Mouse (Mus musculus): ENCODE data around the gene Pip5k1b. TPM values are rescaled to one million over a fixed set of nuclear protein-coding genes. Genes with fewer than 3 reads are reported as not detected.

Pip5k1b gene
- polyA plus RNA-seq, 1 experiment from 2014 or later = 1.2 TPM

DNA sequence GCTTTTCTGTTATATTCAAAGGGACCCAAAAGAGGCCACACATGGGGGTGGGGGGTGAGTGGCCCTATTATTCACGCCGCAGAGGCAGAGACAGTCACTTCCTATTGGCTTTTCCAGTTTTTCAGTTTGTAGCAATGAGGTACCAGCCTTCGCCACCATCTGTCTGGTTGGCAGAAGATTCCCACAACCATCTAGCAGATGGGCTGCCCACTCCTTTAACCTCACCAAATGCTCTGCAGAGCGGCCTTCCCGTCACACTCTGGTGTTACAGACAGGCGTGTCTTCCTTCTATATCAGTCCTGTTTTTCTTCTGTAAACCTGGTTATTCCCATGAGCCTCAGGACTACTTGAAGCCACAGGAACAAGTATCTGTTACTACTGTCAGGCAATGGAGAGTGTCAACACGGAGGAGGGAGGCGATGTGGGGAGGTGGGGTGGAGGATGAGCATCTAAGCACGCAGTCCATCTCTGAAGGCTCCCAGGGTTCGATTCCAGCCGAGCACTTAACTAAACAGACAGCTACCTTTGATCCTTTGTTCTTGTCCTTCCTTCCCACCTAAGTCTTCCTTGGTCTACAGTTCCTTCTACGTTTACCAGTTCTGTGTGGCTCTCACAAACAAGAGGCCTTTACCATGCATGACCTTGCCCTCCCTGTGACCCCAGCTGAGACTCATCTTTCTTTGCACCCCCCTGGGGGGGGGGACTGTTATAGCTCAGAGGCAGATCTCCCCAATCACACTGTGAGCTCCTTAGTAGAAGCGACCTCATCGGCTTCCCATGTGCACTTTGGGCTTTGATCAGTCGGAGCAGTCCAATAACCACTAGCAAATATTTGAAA, 32.0 kb downstream of the Pip5k1b start:
- Histone ChIP-seq H3K27ac (replicated peaks) (no peak overlapping the region), H3K9me3 (no peaks in the 10 kb centered on the region), H3K4me1 (no peaks in the 10 kb centered on the region; the same call in 1 of the 2 replicates), H3K4me3 (no peak overlapping the region), H3K36me3 (replicated peaks) (no peaks in the 10 kb centered on the region), H3K27me3 (replicated peaks; ENCODE audit: low read depth, poor library complexity, severe bottlenecking) (no peaks in the 10 kb centered on the region)
- DNase-seq (ENCODE audit: low spot score) = no peak
- WGBS = 79% methylated on average over 15 of the region's 15 CpGs

DNA sequence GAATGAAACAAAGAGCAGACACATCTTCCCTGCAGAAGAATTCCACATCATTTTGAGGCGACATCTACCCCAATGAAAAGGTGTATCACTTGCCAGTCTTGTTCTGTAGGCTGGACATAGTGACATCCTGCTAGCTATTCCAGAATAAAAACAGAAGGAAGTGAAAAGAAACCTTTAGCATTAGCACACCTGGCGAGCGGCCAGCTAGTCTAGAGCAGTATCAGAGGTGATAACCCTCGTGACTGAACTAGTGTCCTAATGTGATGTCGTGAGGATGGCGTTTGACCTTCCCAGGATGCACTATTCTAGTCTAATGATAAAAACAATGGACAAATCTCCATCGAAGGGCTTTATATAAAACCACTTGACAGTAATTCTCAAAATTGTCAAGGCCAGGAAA, 33.7 kb downstream of the Pip5k1b start:
- DNase-seq (ENCODE audit: low spot score) = no peak
- Histone ChIP-seq H3K4me3 (no peak overlapping the region), H3K36me3 (replicated peaks) (no peaks in the 10 kb centered on the region), H3K27ac (replicated peaks) (no peak overlapping the region), H3K27me3 (replicated peaks; ENCODE audit: low read depth, poor library complexity, severe bottlenecking) (no peaks in the 10 kb centered on the region), H3K9me3 (no peaks in the 10 kb centered on the region), H3K4me1 (no peaks in the 10 kb centered on the region; the same call in 1 of the 2 replicates)
- 90% methylated on average over 7 of the region's 7 CpGs for WGBS

DNA sequence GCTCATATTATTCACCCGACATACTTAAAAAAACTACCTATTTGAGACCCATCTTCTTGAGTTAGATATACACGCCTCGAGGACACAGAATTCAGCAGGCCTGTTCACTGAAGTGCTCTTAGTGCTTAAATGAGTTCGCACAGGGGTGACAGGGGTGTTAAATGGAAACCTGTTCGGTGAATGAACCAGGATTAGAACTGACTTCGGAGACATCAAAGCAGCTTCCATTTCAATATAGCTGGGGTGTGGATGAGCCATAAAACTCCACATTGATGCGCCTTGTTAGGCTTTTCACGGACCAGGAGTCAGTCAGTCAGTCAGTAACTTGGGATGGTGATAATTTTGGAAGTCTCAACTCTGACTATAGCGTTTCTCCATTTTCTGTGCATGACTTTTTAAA, 34.5 kb downstream of the Pip5k1b start:
- WGBS = 91% methylated on average over 9 of the region's 9 CpGs
- Histone ChIP-seq H3K4me3 (no peak overlapping the region), H3K27me3 (replicated peaks; ENCODE audit: low read depth, poor library complexity, severe bottlenecking) (no peaks in the 10 kb centered on the region)

DNA sequence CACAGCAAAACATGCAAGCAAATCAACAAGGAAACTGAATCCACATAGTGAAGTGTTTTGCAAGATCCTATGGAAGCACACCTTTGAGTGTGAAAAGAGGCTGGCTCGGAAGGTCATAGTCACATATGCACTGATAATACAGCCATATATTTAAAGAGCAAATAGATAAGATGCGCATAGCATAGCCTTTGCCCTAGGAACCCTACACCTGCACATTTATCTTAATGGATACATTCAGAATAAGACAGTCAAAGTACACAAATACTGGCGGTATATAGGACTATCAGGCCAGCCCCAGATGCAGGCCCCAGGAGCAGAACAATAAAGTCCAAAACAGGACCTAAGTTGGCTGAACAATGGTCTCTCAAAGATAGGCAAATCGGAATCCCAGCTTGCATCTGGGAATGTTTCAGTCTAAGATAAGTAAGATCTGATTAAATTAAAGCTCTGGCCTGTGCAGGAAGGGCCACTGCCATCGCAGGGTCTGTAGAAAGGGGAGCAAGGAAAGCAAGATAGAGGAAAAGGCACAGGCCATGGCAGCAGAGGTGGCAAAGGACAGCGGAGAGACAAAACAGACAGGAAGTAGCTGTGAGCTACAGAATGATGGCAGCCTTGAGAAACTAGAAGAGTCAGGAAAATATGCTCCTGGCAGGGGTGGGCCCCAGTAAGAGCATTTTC, 35.8 kb downstream of the Pip5k1b start:
- Histone ChIP-seq H3K9me3 (no peaks in the 10 kb centered on the region), H3K27ac (replicated peaks) (no peak overlapping the region), H3K36me3 (replicated peaks) (no peaks in the 10 kb centered on the region), H3K4me3 (no peak overlapping the region), H3K27me3 (replicated peaks; ENCODE audit: low read depth, poor library complexity, severe bottlenecking) (no peaks in the 10 kb centered on the region), H3K4me1 (no peaks in the 10 kb centered on the region; the same call in 1 of the 2 replicates)
- WGBS = 90% methylated on average over 6 of the region's 6 CpGs
- no peak for DNase-seq (ENCODE audit: low spot score)

More for the DNA sequence above, 34.5 kb downstream of the Pip5k1b start:
- Histone ChIP-seq H3K9me3 (no peaks in the 10 kb centered on the region), H3K4me1 (no peaks in the 10 kb centered on the region; the same call in 1 of the 2 replicates), H3K27ac (replicated peaks) (no peak overlapping the region), H3K36me3 (replicated peaks) (no peaks in the 10 kb centered on the region)
- no peak for DNase-seq (ENCODE audit: low spot score)

DNA sequence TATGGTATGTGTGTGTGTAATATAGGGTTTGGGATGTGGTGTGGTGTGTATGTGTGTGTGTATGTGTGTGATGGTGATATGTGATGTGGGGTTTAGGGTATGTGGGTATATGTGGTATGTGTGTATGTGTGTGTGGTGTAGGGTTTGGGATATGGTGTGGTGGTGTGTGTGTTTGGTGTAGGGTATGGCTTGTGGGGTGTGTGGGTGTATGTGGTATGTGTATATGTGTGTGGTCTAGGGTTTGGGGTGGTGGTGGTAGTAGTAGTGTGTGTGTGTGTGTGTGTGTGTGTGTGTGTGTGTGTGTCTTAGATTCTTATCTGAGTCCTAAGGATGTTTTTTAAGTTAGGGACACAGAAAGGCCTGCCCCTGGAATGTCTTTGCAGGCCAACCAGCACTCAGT, 37.3 kb downstream of the Pip5k1b start:
- no peak overlapping the region for H3K27ac ChIP-seq (replicated peaks)
- H3K4me1 ChIP-seq = no peaks in the 10 kb centered on the region
- no peaks in the 10 kb centered on the region for H3K36me3 ChIP-seq (replicated peaks)
- no peaks in the 10 kb centered on the region for H3K9me3 ChIP-seq
- no peak overlapping the region for H3K4me3 ChIP-seq
- no peak for DNase-seq (ENCODE audit: low spot score)
- no peaks in the 10 kb centered on the region for H3K27me3 ChIP-seq (replicated peaks; ENCODE audit: low read depth, poor library complexity, severe bottlenecking)

DNA sequence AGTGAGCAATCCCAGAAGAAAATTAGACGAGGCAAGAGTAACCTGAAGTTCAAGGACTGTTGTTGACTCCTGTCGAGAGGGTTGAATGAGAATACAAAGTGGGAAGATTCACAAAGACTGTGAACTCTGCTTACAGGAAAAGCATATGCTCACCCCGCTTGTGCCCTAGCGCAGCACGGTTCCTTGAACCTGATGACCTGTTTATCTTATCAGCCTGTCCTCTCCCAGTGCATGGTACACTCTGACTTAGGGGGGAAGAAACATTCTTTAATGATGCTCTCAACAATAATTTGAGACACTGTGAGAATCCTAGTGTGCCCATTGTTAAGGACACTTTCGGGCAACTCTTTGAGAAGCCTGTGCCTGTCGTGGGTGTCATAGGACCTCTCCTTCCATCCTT, 38.6 kb downstream of the Pip5k1b start:
- Histone ChIP-seq H3K27ac (replicated peaks) (no peak overlapping the region), H3K4me1 (no peaks in the 10 kb centered on the region), H3K4me3 (no peak overlapping the region), H3K27me3 (replicated peaks; ENCODE audit: low read depth, poor library complexity, severe bottlenecking) (no peaks in the 10 kb centered on the region), H3K9me3 (no peaks in the 10 kb centered on the region), H3K36me3 (replicated peaks) (no peaks in the 10 kb centered on the region)
- WGBS = 87% methylated on average over 7 of the region's 7 CpGs
- no peak for DNase-seq (ENCODE audit: low spot score)

DNA sequence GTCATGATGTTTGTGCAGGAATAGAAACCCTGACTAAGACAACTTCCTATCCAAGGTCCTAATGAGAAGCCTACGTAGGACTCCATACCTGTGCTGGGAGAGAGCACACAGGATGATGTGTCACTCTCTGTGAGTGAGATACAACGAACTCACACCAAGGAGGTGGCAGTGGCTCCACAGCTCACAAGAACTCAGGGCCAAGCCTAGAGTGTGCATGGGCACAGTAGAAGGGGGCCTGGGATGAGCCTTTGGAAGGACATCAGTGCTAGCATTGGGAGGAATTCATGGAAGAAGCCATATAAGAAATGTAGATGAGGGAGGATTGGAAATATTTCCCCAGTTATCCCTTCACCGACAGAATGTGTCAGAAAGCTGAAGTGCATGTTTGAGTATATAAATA, 39.7 kb downstream of the Pip5k1b start:
- H3K27ac ChIP-seq (replicated peaks) = no peak overlapping the region
- H3K27me3 ChIP-seq (replicated peaks; ENCODE audit: low read depth, poor library complexity, severe bottlenecking) = no peaks in the 10 kb centered on the region
- H3K36me3 ChIP-seq (replicated peaks) = no peaks in the 10 kb centered on the region
- no peak for DNase-seq (ENCODE audit: low spot score)
- WGBS = 89% methylated on average over 3 of the region's 3 CpGs
- H3K9me3 ChIP-seq = no peaks in the 10 kb centered on the region
- H3K4me1 ChIP-seq = no peaks in the 10 kb centered on the region
- H3K4me3 ChIP-seq = no peak overlapping the region

DNA sequence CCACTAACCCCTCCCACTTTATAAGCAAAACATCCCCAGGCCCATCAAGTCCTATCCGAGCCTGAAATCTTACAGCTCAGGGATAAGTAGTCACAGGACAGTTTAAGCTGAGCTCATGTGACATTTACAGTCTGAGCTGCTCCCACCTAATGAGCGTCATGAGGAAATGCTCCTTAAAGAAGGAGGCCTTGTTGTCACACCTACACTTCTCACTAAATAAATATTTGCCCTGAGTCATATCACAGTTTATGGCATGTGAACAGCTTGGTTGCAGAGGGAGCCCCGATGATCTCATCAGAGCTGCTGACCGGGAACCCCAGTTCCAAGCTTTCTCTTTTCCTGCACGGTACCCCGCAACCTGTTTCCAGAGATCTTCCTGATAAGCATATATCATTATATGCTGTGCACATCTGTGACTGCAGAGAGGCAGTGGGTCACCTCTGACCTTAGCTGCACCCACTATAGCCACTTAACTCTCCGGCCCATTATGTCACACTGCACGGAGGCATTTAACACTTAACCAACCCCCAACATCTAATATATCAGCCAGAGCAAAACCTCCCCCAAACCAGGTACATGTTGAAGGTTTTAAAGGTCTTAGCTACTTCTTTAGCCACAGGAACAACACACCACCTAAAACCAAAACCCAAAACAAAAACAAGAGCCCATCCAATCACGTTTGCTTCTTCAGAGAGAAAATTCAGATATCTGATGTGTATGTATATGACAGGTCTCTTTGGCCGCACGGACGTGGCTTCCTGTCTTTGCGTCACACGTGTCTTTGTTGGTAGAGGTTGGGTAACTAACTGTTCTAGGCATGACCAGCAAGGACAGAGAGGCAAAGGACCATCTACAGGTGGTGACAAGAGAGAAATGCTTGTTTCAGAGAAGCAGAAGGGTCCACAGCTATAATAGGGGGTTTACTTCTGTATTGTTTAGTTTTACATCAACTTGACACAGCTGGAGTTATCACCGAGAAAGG, 40.7 kb downstream of the Pip5k1b start:
- Histone ChIP-seq H3K4me3 (no peak overlapping the region), H3K27me3 (replicated peaks; ENCODE audit: low read depth, poor library complexity, severe bottlenecking) (no peaks in the 10 kb centered on the region), H3K9me3 (no peaks in the 10 kb centered on the region), H3K36me3 (replicated peaks) (no peaks in the 10 kb centered on the region), H3K27ac (replicated peaks) (no peak overlapping the region), H3K4me1 (no peaks in the 10 kb centered on the region)
- WGBS = 89% methylated on average over 15 of the region's 15 CpGs
- no peak for DNase-seq (ENCODE audit: low spot score)

DNA sequence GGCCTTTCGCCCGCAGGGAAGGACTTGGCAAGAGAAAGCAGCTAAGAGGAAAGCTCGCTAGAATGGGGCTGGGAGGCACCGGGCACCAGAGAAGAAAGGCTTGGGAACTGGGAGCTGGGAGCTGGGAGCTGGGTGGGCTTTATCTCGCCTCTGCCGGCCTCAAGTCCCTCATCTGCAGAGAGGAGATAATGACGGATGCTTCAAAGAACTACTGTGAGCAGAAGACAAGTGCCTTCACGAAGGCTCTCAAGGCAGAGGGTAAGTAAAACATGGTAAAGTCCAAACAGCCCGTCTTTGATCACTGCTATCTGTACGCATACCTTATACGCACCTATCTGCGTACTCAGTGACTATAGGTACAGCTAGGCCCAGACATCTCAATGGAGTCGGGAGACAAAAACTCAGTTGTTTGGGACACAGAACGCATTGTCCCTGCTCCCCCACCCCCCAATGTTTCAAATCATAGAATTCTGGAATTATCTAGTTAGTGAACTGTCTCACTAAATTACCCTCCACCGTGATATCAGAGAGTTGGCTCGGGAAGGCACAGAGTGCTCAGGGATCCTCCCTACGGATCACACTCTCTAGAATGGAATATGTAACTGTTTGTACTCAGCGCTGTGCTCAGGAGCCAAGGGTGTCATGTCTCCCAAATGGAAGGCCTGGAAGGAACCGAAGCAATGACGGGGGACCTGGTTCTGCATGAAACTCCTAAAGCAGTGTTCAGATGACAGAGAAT, 42.4 kb downstream of the Pip5k1b start:
- H3K4me1 ChIP-seq = peaks cover 4% of the 10 kb centered on the region; the same call in 1 of the 2 replicates
- whole genome bisulfite sequencing = 90% methylated on average over 20 of the region's 20 CpGs
- no peak overlapping the region for H3K27ac ChIP-seq (replicated peaks)
- H3K36me3 ChIP-seq (replicated peaks) = no peaks in the 10 kb centered on the region
- H3K27me3 ChIP-seq (replicated peaks; ENCODE audit: low read depth, poor library complexity, severe bottlenecking) = no peaks in the 10 kb centered on the region
- no peak overlapping the region for H3K4me3 ChIP-seq
- DNase-seq (ENCODE audit: low spot score) = no peak
- H3K9me3 ChIP-seq = no peaks in the 10 kb centered on the region

DNA sequence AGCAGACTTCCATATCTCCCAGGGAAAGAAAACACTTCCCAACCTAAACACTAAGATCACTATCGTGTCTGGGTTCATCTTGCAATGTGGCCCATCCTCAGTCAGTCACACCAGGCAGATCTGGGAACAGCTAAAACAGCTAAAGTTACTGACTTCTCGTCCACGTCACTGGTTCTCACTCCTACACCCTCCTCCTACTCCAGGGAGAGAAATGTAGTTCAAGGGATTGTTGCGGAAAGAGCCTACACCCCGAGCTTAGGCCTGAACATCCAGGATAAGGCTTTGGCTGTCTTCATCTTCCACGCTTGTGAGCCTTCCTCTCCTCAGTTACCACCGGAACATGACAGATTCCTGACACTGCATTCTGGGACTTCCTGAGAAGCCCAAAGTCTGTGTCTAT, 43.7 kb downstream of the Pip5k1b start:
- WGBS = 85% methylated on average over 7 of the region's 7 CpGs
- no peak for DNase-seq (ENCODE audit: low spot score)

DNA sequence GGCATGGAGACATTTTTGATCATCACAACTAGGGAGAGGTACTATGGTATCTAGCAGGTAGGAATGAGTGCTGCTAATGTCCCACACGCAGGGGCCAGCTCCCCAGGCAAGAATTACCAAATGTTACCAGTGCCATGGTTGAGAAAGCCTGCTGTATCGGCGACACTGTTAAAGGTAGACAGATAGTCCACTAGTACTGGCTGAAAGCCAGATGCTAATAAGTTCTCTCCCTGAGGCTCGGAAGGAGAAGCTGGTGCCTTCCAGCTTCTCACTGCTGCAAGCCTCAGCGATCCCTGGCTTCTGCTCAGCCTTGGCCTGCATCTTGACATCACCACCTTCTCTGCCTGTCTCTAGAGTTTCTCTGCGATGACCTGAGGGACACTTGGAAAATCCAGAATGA, 46.3 kb downstream of the Pip5k1b start:
- WGBS = 93% methylated on average over 6 of the region's 6 CpGs
- DNase-seq (ENCODE audit: low spot score) = no peak
- Histone ChIP-seq H3K9me3 (no peaks in the 10 kb centered on the region), H3K27me3 (replicated peaks; ENCODE audit: low read depth, poor library complexity, severe bottlenecking) (no peaks in the 10 kb centered on the region), H3K27ac (replicated peaks) (no peak overlapping the region), H3K36me3 (replicated peaks) (no peaks in the 10 kb centered on the region), H3K4me1 (peaks cover 13% of the 10 kb centered on the region; the same call in 1 of the 2 replicates), H3K4me3 (no peak overlapping the region)

More for the DNA sequence above, 43.7 kb downstream of the Pip5k1b start:
- no peaks in the 10 kb centered on the region for H3K27me3 ChIP-seq (replicated peaks; ENCODE audit: low read depth, poor library complexity, severe bottlenecking)
- H3K36me3 ChIP-seq (replicated peaks) = no peaks in the 10 kb centered on the region
- peaks cover 13% of the 10 kb centered on the region; the same call in 1 of the 2 replicates for H3K4me1 ChIP-seq
- no peak overlapping the region for H3K4me3 ChIP-seq
- H3K27ac ChIP-seq (replicated peaks) = no peak overlapping the region
- H3K9me3 ChIP-seq = no peaks in the 10 kb centered on the region

Measured in embryonic facial prominence, embryonic 10.5 days (tissue).